Mouse (Mus musculus) embryonic fibroblast, embryonic 13.5 days (primary cell): Measurements from ENCODE around the gene Sec14l4.

Source experiments
- CTCF ChIP-seq: IDR thresholded peaks from 2 replicates; pipeline ENCODE4 v1.5.1; 2011; ENCODE audit warnings: mild to moderate bottlenecking, control low read depth, low read length, moderate library complexity, borderline replicate concordance; ENCODE audit not compliant: insufficient read depth
- POLR2A ChIP-seq: IDR thresholded peaks from 2 replicates; pipeline ENCODE4 v1.6.1; 2011; ENCODE audit warnings: low read depth, mild to moderate bottlenecking, control low read depth, low read length, moderate library complexity

- TF ChIP-seq CTCF (no peak), POLR2A (no peak)
These were observed 15.3 kb downstream of the Sec14l4 start for GRCm38 (mm10) chr11:4046526-4046925.
